Mouse (Mus musculus): ENCODE data around the gene Nckipsd. TPM values are rescaled to one million over a fixed set of nuclear protein-coding genes. Genes with fewer than 3 reads are reported as not detected.

Nckipsd gene
- polyA plus RNA-seq, 1 experiment from 2014 or later = 10.0 TPM

Small RNA genes lying within 50 kb of the gene (microRNA-seq; reads per million reads assigned to microRNA genes)
- gene Gm23156 = not detected

Other genes with a start within 250 kb of the Nckipsd start
- 91.7 and 91.8 TPM in 2 replicates for gene Impdh2, start 248.1 kb upstream of the Nckipsd start, polyA plus RNA-seq (2015; fragmentation: Nextera tagmentation; extraction: Ambion mirVana)
- gene Ndufaf3, start 240.9 kb upstream of the Nckipsd start, polyA plus RNA-seq (2015; fragmentation: Nextera tagmentation; extraction: Ambion mirVana) = 63.7 and 65.9 TPM in 2 replicates
- gene Dalrd3, start 238.5 kb upstream of the Nckipsd start, polyA plus RNA-seq (2015; fragmentation: Nextera tagmentation; extraction: Ambion mirVana) = 83.3 and 83.6 TPM in 2 replicates
- gene Wdr6, start 229.6 kb upstream of the Nckipsd start, polyA plus RNA-seq (2015; fragmentation: Nextera tagmentation; extraction: Ambion mirVana) = 48.3 and 61.0 TPM in 2 replicates
- gene P4htm, start 210.7 kb upstream of the Nckipsd start, polyA plus RNA-seq (2015; fragmentation: Nextera tagmentation; extraction: Ambion mirVana) = 20.1 and 22.0 TPM in 2 replicates
- gene Arih2, start 159.0 kb upstream of the Nckipsd start, polyA plus RNA-seq (2015; fragmentation: Nextera tagmentation; extraction: Ambion mirVana) = 45.6 and 46.9 TPM in 2 replicates
- gene Slc25a20, start 146.3 kb upstream of the Nckipsd start, polyA plus RNA-seq (2015; fragmentation: Nextera tagmentation; extraction: Ambion mirVana) = 88.0 and 91.4 TPM in 2 replicates
- 21.3 and 25.5 TPM in 2 replicates for gene Prkar2a, start 119.1 kb upstream of the Nckipsd start, polyA plus RNA-seq (2015; fragmentation: Nextera tagmentation; extraction: Ambion mirVana)
- gene Ip6k2, start 24.6 kb upstream of the Nckipsd start, polyA plus RNA-seq (2015; fragmentation: Nextera tagmentation; extraction: Ambion mirVana) = 27.2 and 31.0 TPM in 2 replicates
- 0.05 and 0.13 TPM in 2 replicates for gene Celsr3, start 18.0 kb downstream of the Nckipsd start, polyA plus RNA-seq (2015; fragmentation: Nextera tagmentation; extraction: Ambion mirVana)
- gene Slc26a6, start 44.9 kb downstream of the Nckipsd start, polyA plus RNA-seq (2015; fragmentation: Nextera tagmentation; extraction: Ambion mirVana) = 7.6 and 7.8 TPM in 2 replicates
- not detected in 2 replicates for gene Tmem89, start 106.3 kb downstream of the Nckipsd start, polyA plus RNA-seq (2015; fragmentation: Nextera tagmentation; extraction: Ambion mirVana)
- gene Uqcrc1, start 128.3 kb downstream of the Nckipsd start, polyA plus RNA-seq (2015; fragmentation: Nextera tagmentation; extraction: Ambion mirVana) = 1,117 and 1,144 TPM in 2 replicates
- 1.3 and 1.5 TPM in 2 replicates for gene Col7a1, start 145.2 kb downstream of the Nckipsd start, polyA plus RNA-seq (2015; fragmentation: Nextera tagmentation; extraction: Ambion mirVana)
- gene Ucn2, start 177.6 kb downstream of the Nckipsd start, polyA plus RNA-seq (2015; fragmentation: Nextera tagmentation; extraction: Ambion mirVana) = not detected in 2 replicates
- gene Pfkfb4, start 183.4 kb downstream of the Nckipsd start, polyA plus RNA-seq (2015; fragmentation: Nextera tagmentation; extraction: Ambion mirVana) = 3.1 and 4.8 TPM in 2 replicates
- gene Shisa5, start 230.2 kb downstream of the Nckipsd start, polyA plus RNA-seq (2015; fragmentation: Nextera tagmentation; extraction: Ambion mirVana) = 75.4 and 84.5 TPM in 2 replicates